Mouse (Mus musculus) brown adipose tissue, adult 24 weeks (tissue): ENCODE data around the gene E330017A01Rik. TPM values are rescaled to one million over a fixed set of nuclear protein-coding genes. Genes with fewer than 3 reads are reported as not detected.

Experiments used
- polyA plus RNA-seq: library from polyadenylated mRNA; stranded (reverse); fragments of >200 nt; gene quantifications from 2 replicates; pipeline ENCODE4 v1.2.4, GENCODE M21; 2012; ENCODE audit not compliant: missing spikeins, insufficient read depth, insufficient read length

The E330017A01Rik gene
- polyA plus RNA-seq, 1 experiment: not detected

Other genes with a start within 250 kb of the E330017A01Rik start
- gene Dcbld2, start 230.3 kb downstream of the E330017A01Rik start, polyA plus RNA-seq: 5.4 and 7.8 TPM in 2 replicates
- 39.7 and 40.3 TPM in 2 replicates for gene St3gal6, start 114.5 kb downstream of the E330017A01Rik start, polyA plus RNA-seq
- gene Gm813, start 21.8 kb downstream of the E330017A01Rik start, polyA plus RNA-seq: not detected in 2 replicates
- 3.0 and 4.6 TPM in 2 replicates for gene Cpox, start 31.6 kb upstream of the E330017A01Rik start, polyA plus RNA-seq
- gene Gpr15, start 80.3 kb upstream of the E330017A01Rik start, polyA plus RNA-seq: not detected in 2 replicates
- gene Cldnd1, start 89.2 kb upstream of the E330017A01Rik start, polyA plus RNA-seq: 22.5 and 41.1 TPM in 2 replicates
- not detected in 2 replicates for gene Olfr172, start 124.4 kb upstream of the E330017A01Rik start, polyA plus RNA-seq
- gene Olfr173, start 161.5 kb upstream of the E330017A01Rik start, polyA plus RNA-seq: not detected in 2 replicates
- gene Olfr175-ps1, start 188.0 kb upstream of the E330017A01Rik start, polyA plus RNA-seq: not detected in 2 replicates
- not detected in 2 replicates for gene Olfr177, start 236.0 kb upstream of the E330017A01Rik start, polyA plus RNA-seq